7 mouse cellular contexts compared by ENCODE assay signal in genomic region chr12:87266827-87267603, GRCm38 (mm10). TPM values are rescaled to one million over a fixed set of nuclear protein-coding genes. Genes with fewer than 3 reads are reported as not detected.
A peak's percentile ranks its signal among the peaks of the same experiment; 100 is the strongest.
DNase-seq lines count a peak whose midpoint lies in the region; ATAC-seq and TF ChIP-seq lines count a peak whose summit lies in the region.

No protein-coding gene starts in this region.

- ATAC-seq in hindbrain, embryonic 11.5 days (ENCODE audit: low FRiP score): peak; percentile 71
- peak; percentile 32 for ATAC-seq in lung, postnatal 0 days

- no peak for TF ChIP-seq EP300 in lung, postnatal 0 days (IDR thresholded peaks at IDR 0.05)

- peak overlapping the region; percentile 64 for H3K4me3 ChIP-seq in cortical plate, adult 2 months (ENCODE audit: insufficient read depth, low read length)
- H3K4me3 ChIP-seq in hindbrain, embryonic 11.5 days (ENCODE audit: low read depth, low read length): peak overlapping the region; percentile 62
- H3K4me3 ChIP-seq in lung, postnatal 0 days (ENCODE audit: low read depth, low read length): peak overlapping the region; percentile 87

- H3K27me3 ChIP-seq in hindbrain, embryonic 11.5 days (ENCODE audit: control insufficient read depth, insufficient read depth, low read length): no peaks in the 10 kb centered on the region
- no peaks in the 10 kb centered on the region for H3K27me3 ChIP-seq in lung, postnatal 0 days (replicated peaks; ENCODE audit: insufficient read depth, low read length)

- H3K4me2 ChIP-seq in hindbrain, embryonic 11.5 days (replicated peaks; ENCODE audit: low read depth, low read length): peak overlapping the region; percentile 92
- peak overlapping the region; percentile 81 for H3K4me2 ChIP-seq in lung, postnatal 0 days (replicated peaks; ENCODE audit: low read depth, low read length)

- peak; percentile 33 for DNase-seq in right cerebral cortex, postnatal 25 days
- no peak for DNase-seq in right cerebral cortex, postnatal 14 days
- DNase-seq in hindbrain, embryonic 11.5 days (ENCODE audit: low spot score): peak; percentile 62
- peak; percentile 41 for DNase-seq in lung, postnatal 0 days (ENCODE audit: low spot score)
- DNase-seq in retina, embryonic 14.5 days (ENCODE audit: low spot score): no peak
- DNase-seq in cerebellum, postnatal 4 days (ENCODE audit: low spot score in 2 of 2): no peak

- H3K27ac ChIP-seq in cortical plate, adult 2 months (ENCODE audit: insufficient read depth, low read length): peak overlapping the region; percentile 81
- peak overlapping the region; percentile 68 for H3K27ac ChIP-seq in hindbrain, embryonic 11.5 days (ENCODE audit: low read depth, low read length)
- H3K27ac ChIP-seq in lung, postnatal 0 days (ENCODE audit: low read length): peak overlapping the region; percentile 85

- H3K36me3 ChIP-seq in hindbrain, embryonic 11.5 days (ENCODE audit: control insufficient read depth, insufficient read depth, low read length): peaks cover 5% of the 10 kb centered on the region
- peaks cover 25% of the 10 kb centered on the region; the same call in 1 of the 2 replicates for H3K36me3 ChIP-seq in lung, postnatal 0 days (ENCODE audit: insufficient read depth, low read length)

- no peaks in the 10 kb centered on the region; the same call in 1 of the 2 replicates for H3K4me1 ChIP-seq in cortical plate, adult 2 months (ENCODE audit: control insufficient read depth, insufficient read depth, low read length)
- peaks cover 4% of the 10 kb centered on the region; the same call in 1 of the 2 replicates for H3K4me1 ChIP-seq in hindbrain, embryonic 11.5 days (replicated peaks; ENCODE audit: control insufficient read depth, insufficient read depth, low read length)
- H3K4me1 ChIP-seq in lung, postnatal 0 days (ENCODE audit: insufficient read depth, low read depth, low read length): no peaks in the 10 kb centered on the region

- H3K9me3 ChIP-seq in hindbrain, embryonic 11.5 days (ENCODE audit: control insufficient read depth, low read length): no peaks in the 10 kb centered on the region
- no peaks in the 10 kb centered on the region for H3K9me3 ChIP-seq in lung, postnatal 0 days (ENCODE audit: low read length)

- peak overlapping the region; percentile 90 for H3K9ac ChIP-seq in hindbrain, embryonic 11.5 days (ENCODE audit: low read depth, low read length)
- peak overlapping the region; percentile 80 for H3K9ac ChIP-seq in lung, postnatal 0 days (replicated peaks; ENCODE audit: low read depth)

- TF ChIP-seq POLR2A in cortical plate, adult 2 months (IDR thresholded peaks at IDR 0.05; ENCODE audit: extremely low read depth, insufficient read depth, low read length): no peak

- TF ChIP-seq CTCF in cortical plate, adult 2 months (IDR thresholded peaks at IDR 0.05; ENCODE audit: extremely low read depth, insufficient read depth, low read length): no peak
- TF ChIP-seq CTCF in lung, postnatal 0 days (IDR thresholded peaks at IDR 0.05): no peak

- under 1% methylated on average over 31 of the region's 31 CpGs for WGBS in hindbrain, embryonic 11.5 days
- under 1% methylated on average over 31 of the region's 31 CpGs for WGBS in lung, postnatal 0 days

RNA-seq across cellular contexts. Expression of gene Ahsa1, which starts 0.7 kb away (rescaled TPM):
- 179 and 189 TPM in 2 replicates for polyA plus RNA-seq in cortical plate, adult 2 months (2012; rRNA removed)
- 210 and 222 TPM in 2 replicates for polyA plus RNA-seq in hindbrain, embryonic 11.5 days (2014; fragmentation: Nextera tagmentation; extraction: Ambion mirVana)
- 101 and 116 TPM in 2 replicates for polyA plus RNA-seq in lung, postnatal 0 days (2015; fragmentation: Nextera tagmentation; extraction: Ambion mirVana)

RNA-seq across cellular contexts. Expression of gene Vipas39, which starts 1.0 kb away (rescaled TPM):
- 61.0 and 64.0 TPM in 2 replicates for polyA plus RNA-seq in cortical plate, adult 2 months (2012; rRNA removed)
- polyA plus RNA-seq in hindbrain, embryonic 11.5 days (2014; fragmentation: Nextera tagmentation; extraction: Ambion mirVana): 62.3 and 65.6 TPM in 2 replicates
- 24.1 and 25.7 TPM in 2 replicates for polyA plus RNA-seq in lung, postnatal 0 days (2015; fragmentation: Nextera tagmentation; extraction: Ambion mirVana)

RNA-seq across cellular contexts. Expression of gene Noxred1, which starts 28.5 kb away (rescaled TPM):
- polyA plus RNA-seq in cortical plate, adult 2 months (2012; rRNA removed): 2.0 and 2.5 TPM in 2 replicates
- 1.1 and 2.0 TPM in 2 replicates for polyA plus RNA-seq in hindbrain, embryonic 11.5 days (2014; fragmentation: Nextera tagmentation; extraction: Ambion mirVana)
- 0.18 and 0.29 TPM in 2 replicates for polyA plus RNA-seq in lung, postnatal 0 days (2015; fragmentation: Nextera tagmentation; extraction: Ambion mirVana)

RNA-seq across cellular contexts. Expression of gene Ism2, which starts 32.5 kb away (rescaled TPM):
- polyA plus RNA-seq in cortical plate, adult 2 months (2012; rRNA removed): 0.23 and 0.25 TPM in 2 replicates
- polyA plus RNA-seq in hindbrain, embryonic 11.5 days (2014; fragmentation: Nextera tagmentation; extraction: Ambion mirVana): 0.63 and 0.99 TPM in 2 replicates
- polyA plus RNA-seq in lung, postnatal 0 days (2015; fragmentation: Nextera tagmentation; extraction: Ambion mirVana): 0.75 and 2.2 TPM in 2 replicates

Comparison
In these comparisons a context has a peak if more than half of its experiments do, and no peak if none do; other contexts are left out.
1. DNase-seq: peak in right cerebral cortex, postnatal 25 days (single experiment), hindbrain, embryonic 11.5 days (single experiment) and lung, postnatal 0 days (single experiment); none in right cerebral cortex, postnatal 14 days (single experiment), retina, embryonic 14.5 days (single experiment) and cerebellum, postnatal 4 days (0 of 2).
2. Peak in every context shown above with its lines, with median percentiles within 50 percentile points of each other: H3K27ac ChIP-seq and H3K4me3 ChIP-seq.